Mouse (Mus musculus): ENCODE results near the gene Srpr.

Srpr gene

DNA sequence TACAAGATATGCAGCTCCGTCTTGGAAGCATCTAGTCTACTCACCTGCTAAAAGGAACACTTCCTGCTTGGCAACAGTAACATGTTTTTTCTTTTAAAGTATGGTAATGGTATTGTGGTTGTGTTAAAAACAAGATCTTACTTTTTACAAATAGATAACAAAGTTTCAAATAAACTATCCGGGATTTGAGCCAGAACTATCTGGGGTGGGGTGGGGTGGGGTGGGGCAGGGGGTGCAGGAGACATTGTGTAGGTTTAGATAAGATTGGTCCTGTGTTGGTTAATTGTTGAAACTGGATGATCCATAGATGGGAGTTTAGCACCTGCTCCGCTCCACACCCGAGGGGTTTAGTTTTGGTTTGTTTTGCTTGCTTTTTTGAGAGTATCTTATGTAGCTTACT is 62.4 kb downstream of the Srpr start:
- DNase-seq (ENCODE audit: low spot score), result no peak

DNA sequence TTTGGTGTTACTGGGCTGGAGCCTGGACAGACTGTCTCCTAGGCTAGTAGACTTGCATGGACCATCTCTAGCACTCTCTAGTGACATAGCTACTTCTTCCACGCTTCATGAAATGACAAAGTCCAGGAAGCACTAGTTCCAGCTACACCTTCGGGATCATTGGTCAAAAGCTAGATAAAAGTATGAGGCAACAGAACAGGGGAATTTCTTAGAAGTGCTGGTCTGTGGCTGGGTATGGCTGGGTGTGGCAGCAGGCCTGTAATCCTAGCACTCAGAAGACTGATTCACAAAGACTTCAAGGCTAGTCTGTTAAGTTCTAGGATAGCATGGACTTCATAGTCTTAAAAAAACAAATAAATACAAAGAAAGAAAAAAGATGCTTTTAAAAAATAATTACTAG is 63.5 kb downstream of the Srpr start:
- DNase-seq (ENCODE audit: low spot score), result no peak

DNA sequence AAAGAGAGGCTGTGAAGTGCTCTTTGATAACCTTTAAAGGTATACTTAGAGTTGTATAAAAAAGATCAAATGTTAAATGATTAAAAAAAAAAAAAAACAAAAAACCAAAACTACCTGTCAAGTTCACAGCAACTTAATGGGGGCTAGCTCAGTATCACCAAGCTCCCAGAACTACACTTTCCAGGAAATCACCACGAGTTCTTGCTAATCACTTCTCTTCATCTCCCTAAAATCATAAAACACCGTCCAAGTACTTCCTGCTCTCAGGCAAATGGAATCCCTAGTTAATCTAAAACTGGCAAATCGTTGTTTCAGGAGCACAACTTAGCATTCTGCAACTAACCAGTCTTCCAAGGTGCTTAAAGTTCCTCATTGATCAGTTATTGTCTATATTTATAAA is 64.5 kb downstream of the Srpr start:
- DNase-seq (ENCODE audit: low spot score), result no peak

DNA sequence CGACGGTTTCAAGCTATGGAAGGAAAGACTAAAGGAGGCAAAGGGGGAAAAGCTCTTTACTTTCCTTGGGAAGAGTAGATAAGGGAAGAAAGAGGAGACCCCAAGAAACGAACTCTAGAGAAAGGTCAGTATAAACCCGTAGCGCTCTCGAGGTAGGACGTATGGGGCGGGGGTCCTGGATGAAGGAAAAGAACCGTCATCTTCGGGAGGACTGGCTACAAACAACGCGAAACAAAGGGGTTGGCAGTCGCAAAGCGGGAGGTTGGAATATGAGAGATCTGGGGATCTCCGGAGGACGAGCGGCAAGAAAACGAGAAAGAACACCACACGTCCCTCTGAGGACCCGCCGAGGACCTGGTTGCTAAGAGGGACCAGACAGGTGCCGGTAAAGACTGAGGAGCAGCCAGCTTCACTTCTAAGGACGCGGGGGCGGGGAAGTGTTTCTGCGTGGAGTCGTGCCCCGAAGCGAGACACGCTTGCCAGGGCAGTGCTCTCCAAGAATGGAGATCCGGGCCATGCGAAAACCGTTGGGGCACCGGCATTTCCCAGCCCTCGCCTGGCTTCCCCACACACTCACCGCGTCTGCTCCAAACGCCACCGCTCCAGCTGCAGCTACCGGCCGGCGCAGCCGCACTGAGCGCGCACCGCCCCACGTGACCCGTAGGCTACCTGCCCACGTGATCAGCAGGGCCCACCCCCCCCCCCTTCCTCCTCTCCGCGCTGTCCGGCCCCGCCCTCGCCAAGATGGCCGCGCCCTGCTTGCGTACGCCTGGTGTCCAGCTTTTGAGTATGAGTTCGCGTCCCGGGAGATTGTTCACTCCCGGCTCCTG is 67.4 kb downstream of the Srpr start, which contains the start of the genes Fam118b and Rpusd4:
Gene Fam118b (minus strand): TSS at position 660 of the 830 bp plus-strand sequence.
Gene Rpusd4 (plus strand): TSS at position 720 of the 830 bp plus-strand sequence.
- DNase-seq (ENCODE audit: low spot score), result peak; percentile 90

DNA sequence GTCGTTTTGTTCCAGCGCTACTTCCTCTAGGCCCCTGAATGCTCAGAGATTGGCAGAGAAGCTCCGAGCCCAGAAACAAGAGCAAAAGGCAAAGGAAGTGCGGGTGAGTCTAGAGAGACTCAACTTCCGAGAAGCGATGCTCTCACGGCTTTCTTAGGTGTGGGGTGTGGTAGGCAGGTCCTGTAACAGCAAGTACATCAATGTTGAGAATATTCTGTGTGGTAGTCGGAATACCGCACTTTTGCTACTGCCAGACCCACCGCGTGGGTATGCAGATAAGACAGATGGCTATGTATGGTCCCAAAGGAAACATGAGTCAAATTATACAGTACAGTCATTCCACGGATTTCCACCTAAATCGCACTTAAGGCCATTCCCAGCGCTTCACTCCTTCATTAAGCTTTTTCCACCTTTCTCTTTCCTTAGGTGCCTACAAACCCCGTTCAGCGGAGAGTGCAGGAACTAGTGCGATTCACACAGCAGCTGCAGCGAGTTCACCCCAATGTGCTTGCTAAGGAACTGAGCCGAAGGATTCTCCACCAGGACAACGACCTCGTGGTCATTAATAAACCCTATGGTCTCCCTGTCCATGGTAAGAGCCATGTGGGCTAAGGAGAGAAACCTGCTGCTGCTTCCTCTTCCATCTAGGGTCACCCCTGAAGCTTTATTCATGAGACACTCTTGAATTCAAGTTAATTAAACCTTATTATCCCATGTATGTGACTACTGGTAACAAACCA is 68.2 kb downstream of the Srpr start:
- no peak for DNase-seq (ENCODE audit: low spot score)

DNA sequence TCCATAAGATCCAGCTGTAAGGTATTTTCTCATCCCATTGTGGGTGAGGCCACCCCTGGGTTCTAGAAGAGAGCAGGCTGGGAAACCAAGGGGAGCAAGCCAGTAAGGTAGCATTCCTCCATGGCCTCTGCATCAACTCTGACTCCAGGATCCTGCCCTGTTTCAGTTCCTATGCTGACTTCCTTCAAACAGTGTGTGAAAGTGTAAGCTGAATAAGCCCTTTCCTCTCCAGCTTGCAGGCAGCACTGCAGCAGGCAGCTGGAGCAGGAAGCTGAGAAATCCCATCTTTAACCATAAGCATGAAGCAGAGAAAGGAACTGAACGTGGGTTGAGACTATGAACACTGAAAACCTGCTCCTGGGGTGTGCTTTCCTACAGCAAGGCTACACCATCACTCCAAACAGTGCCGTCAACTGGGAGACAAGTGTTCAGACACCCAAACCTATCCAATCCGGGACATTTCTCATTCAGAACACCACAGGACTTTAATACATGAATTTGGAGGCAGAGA is 77.9 kb downstream of the Srpr start:
- DNase-seq (ENCODE audit: low spot score), result no peak

DNA sequence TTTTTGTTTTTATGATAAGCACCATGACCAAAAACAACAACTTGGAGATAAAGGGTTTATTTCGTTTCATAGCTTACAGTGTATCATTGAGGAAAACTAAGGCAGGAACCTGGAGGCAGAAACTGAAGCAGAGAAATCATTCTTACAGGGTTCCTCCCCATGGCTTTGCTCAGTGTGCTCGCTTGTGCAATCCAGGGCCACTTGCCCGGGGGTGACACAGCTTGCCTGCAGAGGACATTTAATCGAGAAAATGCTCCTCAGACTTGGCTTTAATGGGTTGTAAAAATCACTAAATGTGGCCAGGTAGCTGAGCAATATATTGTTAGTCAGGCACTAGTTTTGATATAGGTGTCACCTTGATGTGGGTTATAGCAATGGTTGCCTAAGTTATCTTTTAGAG is 78.5 kb downstream of the Srpr start:
- DNase-seq (ENCODE audit: low spot score), result no peak

DNA sequence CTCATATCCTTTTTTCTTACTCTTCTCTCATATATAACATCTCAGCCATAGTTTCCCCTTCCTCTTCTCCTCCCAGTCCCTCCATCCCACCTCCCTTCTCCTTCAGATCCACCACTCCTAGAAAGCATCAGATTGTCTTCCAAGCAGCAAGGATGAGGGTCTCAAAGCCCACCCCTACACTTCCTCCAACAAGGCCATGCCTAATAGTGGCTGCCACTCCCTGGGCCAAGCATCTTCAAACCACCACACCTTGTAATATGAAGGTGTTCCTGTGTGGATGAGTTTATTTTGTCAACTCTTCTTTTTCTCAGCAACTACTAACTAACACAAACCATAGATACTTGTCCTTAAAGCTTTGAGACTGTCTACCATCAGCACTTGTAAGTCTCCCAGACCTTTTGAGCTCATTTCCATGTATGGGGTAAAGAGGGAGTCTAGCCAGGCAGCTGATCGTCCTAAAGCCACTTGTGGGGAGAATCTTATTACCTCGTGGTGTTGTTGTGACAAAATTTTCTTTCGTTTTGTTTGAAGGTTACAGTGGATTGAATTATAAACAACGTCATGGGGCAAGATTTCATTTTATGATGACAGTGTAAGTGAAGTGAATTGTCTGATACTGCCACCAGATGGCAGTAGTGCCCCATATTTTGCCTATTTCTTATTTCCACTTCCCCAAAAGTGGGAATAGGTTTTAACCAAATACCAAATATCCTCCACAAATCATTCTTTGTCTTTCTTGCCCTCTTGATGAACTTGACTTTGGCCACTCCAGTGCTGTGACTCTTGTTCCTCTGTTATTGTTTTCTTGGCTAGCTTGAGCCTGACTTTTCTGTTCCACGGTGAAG is 82.3 kb downstream of the Srpr start:
- no peak for DNase-seq (ENCODE audit: low spot score)

DNA sequence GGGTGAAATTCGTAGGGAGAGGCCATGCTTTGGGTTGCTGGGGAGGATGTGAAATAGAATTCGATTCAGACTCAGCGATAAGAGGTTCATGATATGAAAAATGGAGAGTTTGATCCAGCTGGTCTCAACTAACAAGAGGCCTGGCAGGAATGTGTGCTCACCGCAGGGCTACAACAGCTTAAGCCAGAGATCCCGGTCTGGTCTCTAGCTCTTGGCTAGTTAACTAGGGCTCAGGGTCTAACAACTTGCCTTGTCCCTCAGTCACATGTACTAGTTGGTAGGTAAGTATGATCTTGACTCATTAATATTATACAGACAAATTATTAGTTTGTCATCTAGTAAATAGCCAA is 82.9 kb downstream of the Srpr start:
- no peak for DNase-seq (ENCODE audit: low spot score)

DNA sequence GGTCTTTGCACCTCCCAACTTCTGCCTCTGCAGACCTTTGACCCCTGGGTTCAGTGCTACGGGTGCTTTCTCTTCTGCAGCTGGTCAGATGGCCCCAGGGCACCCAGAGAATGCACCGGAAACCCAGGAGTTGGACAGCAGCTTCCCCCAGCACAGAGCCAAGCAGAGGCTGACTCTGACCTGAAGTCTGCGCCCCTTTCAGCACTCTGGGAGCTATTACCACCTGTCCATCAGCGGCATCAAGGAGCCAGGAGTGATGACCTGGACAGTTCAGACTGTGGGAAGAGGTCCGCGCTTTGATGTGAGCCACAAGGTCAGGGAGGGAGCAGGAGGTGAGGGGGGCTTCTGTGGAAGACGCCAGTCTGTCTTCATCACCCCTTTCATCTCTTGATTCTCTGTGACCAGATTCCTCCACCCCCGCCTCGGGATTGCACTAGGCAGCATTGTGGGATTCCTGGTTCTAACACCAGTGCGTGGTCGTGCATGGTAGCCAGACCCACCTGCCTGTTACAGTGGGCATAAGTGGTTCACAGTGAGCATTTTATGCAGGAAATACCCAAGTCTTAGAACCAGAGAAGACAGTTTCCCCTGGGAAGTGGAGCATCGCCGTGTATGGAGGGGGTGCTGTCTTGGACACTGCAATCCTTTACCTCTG is 83.6 kb downstream of the Srpr start:
- DNase-seq (ENCODE audit: low spot score), result no peak

DNA sequence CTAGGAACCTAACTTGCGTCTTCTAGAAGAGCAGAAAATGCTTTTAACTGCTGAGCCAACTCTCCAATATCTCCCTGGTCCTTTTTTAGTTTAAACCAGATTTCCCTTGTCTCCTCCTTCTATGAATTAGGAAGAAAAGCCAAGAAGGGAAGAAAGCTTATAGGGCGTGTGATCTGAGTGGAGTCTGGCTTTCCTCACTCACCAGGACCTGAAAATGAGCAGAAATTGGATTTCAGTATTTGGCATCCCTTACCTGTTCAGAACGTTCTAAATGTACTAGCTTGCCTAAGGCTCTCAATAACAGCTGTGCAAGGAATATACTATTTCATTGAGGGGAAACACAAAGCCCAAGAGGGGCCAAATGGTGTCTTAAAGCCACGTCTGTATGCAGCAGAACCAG is 84.4 kb downstream of the Srpr start:
- DNase-seq (ENCODE audit: low spot score), result no peak

DNA sequence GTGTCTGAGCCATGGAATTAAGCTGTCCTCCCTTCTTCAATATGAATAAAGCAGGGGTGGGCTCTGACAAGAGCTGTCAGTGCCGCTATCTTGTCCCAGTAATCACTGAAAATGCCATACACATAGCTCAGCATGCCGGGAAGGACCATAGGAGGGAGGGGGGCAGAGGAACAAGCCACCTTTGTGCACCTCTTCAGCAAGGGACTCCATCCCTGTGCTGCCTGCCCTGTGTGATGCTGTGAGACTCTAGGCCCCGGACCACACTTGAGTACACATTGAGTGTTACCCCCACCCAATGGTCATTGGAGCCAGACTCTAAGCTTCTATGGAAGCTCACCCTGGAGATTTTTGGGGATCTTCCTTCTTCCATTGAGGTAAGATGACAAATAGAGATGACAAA is 86.4 kb downstream of the Srpr start:
- no peak for DNase-seq (ENCODE audit: low spot score)

DNA sequence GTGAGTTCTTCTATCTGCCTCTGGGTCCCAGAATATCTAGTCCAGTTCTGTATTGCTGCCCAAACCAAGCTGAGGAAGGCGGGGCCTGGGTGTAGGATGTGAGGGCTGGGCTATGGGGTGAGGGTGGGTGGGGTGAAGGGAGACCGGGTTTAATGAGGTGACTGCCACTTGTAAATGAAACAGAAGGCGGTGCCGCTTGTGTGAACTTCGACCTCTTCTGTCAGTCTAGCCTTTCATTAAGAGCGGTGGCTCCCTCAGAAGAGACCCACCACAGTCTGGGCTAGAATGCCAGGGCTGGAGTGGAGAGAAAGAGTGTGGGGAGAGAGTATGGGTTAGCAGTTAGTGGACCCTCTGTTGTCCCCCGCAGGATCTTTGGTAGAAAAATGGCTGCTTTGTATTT is 90.0 kb downstream of the Srpr start:
- no peak for DNase-seq (ENCODE audit: low spot score)

DNA sequence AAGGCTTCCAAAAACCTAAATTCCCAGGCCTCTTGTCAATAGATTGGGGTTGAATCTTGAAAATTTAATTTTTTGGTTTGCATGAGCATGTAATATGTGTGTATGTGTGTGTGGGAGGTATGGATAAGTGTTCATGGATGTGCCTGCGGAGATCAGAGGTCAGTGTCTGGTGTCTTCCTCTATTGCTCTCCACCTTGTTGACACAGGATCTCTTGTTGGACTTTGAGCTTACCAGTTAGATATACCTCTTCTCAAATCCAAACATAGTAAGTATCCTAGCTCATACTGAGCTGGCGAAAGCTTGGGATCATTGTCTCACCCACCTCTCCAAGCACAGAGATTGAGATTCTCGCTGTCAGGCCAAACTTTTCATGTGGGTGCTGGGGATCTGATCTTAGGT is 90.4 kb downstream of the Srpr start:
- no peak for DNase-seq (ENCODE audit: low spot score)

DNA sequence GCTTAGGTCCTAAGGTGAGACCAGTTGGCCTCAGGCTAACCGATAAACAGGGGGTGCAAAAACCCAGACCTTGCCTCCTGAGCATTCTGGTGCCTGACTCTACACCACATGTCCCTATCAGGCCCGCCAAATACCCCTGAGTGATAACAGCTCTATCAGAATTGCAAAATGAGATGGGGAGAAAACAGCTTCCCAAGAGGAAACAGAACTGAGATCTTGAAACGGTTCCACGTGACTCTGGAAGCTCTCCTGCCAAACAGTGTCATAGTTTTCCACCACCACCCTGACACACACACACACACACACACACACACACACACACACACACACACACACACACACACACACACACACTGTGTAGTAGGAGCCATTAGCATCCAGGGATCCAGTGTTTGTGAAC is 90.9 kb downstream of the Srpr start:
- no peak for DNase-seq (ENCODE audit: low spot score)

DNA sequence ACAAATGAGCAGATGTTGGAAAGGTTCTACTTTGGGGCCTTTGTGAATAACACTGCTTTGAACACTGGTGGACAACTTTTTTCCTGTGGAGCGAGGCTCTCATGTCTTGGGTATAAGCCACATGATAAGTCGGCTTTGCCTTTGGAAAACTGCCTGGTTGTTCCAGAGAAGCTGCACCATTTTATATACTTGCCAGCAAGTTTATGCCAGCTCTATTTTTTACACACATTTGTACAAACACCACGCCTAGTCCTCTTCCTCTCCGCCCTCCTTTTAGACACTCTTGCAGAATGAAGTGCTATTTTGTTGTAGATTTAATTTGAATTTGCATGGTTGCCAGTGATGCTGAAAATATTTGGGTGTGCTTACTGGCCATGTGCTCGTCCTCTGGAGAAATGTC is 93.5 kb downstream of the Srpr start:
- no peak for DNase-seq (ENCODE audit: low spot score)

All from ovary, postnatal 36 days (tissue).